Mouse (Mus musculus): ENCODE data around the gene Stra6.

Gene Stra6

DNA sequence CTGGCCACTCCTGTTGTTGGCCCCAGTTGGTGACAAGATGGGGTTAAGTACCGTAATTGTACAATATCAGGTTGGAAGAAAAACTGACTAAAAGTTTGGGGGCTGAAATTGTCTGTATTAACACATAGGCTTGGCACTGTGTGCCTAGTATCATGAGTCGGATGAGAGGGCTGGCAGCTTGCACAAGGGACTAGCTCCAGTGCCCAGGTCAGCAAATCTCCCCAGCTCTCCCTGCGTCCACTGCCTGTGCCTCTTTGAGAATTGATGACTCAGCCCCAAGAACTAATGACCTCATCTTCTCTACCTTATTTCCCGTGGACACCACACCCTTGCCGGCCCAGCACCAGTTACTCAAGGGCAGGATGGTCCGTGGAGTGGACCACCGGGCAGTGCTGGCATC, 13.7 kb upstream of the Stra6 start:
- DNase-seq (ENCODE audit: low spot score in 2 of 2), result no peak

DNA sequence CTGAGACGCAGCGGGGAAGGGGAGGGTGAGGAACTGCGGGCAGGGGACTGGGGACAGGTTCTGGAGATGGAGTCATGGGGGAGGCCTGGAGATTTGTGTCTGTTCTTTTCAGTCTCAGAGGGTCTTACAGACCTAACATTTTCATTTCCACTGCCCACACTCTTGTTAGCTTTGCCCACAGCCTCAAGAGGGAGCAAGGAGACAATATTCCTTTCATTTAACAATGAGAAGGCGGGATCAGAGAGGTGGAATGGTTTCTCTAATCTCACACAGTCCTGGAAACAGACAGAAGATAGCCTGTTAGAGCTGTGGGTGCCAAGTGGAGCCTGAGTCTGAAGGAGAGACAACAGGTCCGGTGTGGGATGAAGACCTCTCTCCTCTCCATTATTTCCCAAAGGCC, 11.7 kb upstream of the Stra6 start:
- no peak for DNase-seq (ENCODE audit: low spot score in 2 of 2)

DNA sequence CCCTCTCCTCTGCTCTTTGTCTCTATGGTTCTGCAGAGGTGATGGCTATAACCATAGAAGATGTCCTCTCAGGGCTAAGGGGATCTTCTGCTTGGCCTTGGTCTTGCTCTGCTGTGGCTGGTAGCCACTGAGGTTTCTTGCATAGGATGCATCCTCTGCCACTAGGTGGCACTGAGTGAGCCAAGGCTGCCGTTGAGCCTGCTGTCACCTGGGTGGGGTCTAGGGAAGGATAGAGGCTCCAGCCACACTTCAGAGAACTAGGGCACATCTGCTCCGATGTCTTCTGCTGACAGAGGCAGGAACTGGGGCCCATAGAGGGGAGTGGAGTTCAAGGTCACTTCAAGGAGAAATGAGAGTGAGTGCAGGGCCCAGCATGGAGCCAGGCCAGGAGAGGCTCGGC, 10.5 kb upstream of the Stra6 start:
- peak in 1 of 2 experiments; percentile 74 for DNase-seq (ENCODE audit: low spot score in 2 of 2)

DNA sequence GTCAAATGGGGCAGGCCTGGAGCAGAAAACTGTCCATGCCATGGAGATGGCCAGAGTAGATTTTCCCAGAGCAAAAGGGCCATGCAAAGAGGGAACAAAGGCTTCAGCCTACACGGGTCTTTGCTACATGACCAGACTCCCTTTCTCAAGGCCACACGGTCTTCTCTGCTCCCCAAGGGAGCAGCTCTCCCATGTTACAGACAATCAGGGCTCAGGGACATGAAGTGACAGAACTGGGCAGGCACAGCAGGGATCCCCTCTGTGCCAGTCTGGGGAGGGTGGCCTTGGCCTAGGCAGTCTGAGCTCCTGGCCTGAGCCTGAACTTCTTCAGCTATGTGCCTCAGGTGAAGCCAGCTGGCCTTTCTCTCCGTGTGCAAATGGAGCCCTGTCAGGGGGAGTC, 10.0 kb upstream of the Stra6 start:
- no peak for DNase-seq (ENCODE audit: low spot score in 2 of 2)

DNA sequence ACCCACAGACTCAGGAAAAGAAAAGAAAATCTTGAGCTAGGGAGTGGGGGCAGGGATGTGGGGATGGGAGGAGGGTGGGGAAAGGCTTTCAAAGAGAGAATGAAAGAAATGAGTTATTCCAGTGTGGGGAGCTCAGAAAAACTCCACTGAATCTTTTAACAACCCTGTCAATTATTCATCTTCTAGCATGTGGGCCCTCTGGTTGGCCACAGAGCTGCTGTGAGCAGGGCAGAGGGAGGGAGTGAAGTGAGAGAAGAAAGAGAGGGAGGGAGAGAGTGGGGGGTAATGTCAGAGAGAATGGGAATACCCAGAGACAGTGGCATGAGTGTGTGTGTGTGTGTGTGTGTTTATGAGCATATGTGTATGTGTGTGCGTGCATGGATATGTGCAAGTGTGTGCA, 9.6 kb upstream of the Stra6 start:
- DNase-seq (ENCODE audit: low spot score in 2 of 2), result no peak

DNA sequence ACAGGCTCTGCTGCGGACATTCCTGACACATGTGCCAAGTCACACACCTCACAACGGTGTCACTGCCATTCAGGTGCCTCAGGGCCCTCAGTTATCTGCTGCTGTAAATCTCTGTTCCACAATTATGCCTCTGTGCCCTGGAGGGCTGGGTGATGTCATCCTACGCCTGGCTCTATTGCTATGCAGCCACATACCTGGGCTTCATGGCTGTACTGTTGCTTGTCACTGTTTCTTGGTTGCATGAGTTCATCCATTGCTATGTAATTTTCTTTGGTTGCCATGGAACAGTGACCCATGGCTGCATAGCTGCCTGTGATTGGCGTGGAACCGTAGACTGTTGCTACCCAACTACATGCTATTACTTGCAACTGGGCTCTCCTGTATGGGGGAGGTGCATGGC, 7.9 kb upstream of the Stra6 start:
- DNase-seq (ENCODE audit: low spot score in 2 of 2), result no peak

DNA sequence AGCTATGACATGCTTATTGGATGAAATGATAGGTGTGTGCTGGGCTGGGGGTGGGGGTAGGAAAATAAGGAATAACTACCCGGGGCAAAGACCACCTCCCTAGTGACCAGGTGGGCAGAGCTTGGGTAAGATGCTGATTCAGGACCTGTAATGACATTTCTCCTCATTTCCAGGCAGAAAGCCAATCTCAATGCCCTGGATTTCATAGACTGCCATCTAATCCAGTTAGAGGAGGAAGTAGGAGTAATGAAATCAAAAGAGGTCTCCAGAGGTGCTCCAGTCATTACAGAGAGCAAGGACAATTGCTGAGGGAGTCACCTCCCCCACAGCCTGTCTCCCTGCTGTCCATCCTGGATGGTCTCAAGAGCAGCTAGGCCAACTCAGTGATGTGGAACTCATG, 3.7 kb upstream of the Stra6 start:
- DNase-seq (ENCODE audit: low spot score in 2 of 2), result no peak

DNA sequence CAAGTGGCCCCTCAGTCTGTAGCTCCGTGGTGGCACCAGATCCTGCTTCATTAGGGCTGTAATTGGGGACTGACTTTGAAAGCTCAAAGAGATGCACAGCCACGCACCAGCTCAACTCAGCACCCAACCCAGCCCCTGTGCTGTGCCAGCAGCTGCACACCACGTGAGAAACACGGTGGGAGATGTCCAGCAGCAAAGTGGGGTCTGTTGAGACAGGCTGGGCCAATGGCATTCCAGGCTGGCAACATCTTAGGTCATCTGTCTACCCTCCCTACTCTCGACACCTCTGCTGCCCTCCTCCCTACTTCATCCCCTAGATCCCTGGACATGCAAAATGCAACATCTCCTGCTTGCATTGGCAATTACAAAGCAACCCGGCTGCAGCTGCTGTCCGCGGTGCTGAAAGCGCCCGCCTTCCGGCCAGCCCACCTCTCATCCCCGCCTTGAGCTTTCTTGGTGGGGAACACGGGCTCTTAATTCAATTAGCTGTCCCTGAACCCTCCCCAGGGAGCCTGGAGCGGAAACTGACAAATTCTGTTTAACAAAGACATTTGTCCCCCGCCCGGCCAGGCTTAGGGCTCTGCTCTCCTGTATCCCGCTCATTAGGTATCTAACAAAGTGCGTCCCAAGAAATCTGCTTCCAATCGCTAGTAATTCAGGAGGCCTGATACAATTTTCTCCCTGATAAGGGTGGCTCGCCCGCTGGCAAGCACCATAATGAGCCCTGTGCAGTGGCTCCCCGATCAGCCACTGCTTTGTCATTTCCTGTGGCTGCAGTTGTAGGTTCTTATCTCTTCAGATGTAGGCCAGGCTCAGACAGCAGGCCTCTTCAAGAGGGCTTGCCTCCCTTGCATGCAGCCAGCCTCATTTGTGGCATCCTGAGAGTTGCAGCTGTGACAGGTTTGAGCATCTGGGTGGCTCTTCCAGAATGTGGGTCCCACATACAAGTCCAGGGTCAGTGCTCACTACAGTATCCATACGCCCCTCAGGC, 2.6 kb upstream of the Stra6 start:
- no peak for DNase-seq (ENCODE audit: low spot score in 2 of 2)

DNA sequence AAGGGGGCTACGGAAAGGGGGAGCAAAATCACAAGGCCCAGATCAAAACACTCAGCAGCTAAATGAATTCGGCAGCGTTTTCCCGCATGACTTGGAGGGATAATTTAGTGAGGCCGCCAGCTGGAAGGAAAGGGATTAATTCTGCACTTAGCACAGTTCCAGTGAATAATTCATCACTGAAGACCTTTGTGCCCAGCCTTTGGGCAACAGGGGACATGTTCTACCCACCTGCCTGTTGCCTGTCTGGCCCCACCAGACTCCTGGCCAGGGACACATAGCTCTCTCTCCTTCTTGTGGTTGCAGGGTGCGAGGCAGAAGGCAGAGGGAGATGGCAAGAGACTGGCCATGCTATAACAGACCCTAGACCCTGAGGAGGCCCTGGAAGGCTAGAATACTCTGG, 1.9 kb downstream of the Stra6 start:
- DNase-seq (ENCODE audit: low spot score in 2 of 2), result no peak

DNA sequence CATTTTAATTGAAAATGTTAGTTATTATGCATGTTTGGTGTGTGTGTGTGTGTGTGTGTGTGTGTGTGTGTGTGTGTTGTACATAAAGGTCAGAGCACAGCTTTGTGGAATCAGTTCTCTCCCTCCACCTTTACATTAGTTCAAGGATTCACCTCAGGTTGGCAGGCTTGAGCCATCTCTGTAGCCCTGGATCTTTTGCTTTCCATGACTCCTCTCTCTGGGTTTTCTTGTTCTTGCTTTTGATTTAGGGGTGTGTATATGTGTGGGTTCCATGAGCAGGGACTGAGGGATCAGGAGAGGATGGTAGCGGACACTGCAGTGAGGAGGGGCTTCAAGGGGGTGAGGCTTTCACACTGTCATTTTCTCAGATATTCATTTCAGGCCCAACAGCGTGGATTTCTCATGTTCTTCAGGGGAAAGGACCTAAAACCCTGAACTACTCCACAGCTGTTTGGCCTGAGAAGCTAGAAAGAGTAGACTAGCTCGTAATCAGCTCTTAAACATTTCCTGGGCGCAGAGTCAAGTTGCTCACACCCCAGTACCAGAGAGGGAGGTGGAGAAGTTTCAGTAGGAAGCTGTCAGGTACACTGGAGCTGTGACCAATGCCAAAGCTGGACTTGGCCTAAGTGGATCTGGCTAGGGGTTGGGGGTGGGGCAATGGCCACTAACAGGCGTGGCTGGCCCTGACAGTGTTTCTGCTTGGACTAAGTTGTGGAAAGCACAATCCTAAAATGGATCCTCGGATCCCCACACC, 2.6 kb downstream of the Stra6 start:
- no peak for DNase-seq (ENCODE audit: low spot score in 2 of 2)

DNA sequence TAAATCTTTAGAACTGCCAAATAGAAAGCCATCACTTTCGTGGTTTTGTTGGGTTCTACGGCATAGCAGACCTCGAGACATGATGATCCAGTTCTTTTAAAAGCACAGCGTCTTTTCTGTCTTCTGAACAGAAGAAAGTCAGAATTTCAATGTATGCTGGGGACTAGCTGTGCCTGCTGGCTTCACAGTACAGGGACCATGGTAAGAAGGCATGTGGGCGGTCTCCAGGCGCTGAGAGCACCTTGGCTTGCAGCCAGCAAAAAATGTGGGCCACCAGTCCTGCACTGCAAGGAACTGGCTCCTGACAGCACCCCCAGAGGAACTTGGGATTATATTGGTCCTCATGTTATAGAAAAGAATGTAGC, 3.1 kb downstream of the Stra6 start:
- DNase-seq (ENCODE audit: low spot score in 2 of 2), result peak; percentile 73 to 81

DNA sequence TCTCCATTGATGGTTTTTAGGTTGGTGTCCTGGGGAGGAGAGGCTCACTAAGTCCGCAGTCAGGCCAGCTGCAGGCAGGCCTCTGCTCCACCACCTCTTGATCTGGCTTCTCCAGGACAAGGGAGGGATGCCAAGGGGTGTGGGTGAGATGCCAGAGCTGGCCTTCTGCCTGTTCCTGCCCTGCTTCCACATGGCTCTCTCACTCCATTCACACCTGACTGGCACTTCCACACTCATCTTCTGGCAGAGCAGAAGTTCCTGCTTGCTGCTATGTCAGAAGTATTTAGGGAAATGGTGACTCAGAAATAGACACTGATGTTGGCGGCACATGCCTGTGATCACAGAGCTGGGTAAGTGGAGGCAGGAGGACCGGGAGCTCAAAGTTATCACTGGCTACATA, 4.0 kb downstream of the Stra6 start:
- DNase-seq (ENCODE audit: low spot score in 2 of 2), result peak; percentile 46 to 49

DNA sequence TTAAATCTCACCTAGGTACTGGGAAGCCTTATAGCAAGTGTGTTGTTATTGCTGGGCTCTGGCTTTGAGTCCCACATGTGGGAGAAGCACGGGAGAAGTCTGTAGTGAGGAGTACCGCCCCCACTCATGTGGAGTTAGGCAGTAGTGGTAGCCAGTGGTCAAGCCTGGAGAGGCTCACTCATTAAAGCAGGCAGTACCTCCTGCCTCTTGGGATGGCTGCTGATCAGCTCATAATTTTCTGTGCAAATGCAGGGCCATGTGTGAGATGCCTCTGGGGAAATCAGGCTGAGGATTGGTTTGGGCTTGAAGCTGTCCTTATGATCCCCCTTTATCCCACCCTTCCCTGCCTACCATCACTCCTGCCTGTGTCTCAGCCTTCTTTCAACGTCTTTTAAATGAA, 11.0 kb downstream of the Stra6 start:
- no peak for DNase-seq (ENCODE audit: low spot score in 2 of 2)

DNA sequence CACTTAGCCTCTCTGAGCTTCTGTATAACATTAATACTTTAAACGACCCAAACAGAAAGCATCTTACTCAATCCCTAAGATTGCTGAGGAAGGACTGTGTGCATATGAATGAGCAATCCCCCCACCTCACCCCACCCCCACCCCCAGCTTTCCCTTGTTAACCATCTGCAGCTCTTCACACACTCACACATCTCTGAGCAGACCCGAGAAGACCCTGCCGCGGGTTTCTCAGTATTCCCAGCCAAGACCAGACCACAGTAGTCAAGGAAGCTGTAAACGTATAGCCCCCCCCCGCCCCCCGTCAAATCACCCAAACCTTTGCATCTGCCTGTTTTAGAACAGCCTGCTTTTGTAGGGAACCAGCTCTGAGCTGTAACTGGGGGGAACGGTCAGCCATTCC, 21.0 kb downstream of the Stra6 start:
- no peak for DNase-seq (ENCODE audit: low spot score in 2 of 2)

DNA sequence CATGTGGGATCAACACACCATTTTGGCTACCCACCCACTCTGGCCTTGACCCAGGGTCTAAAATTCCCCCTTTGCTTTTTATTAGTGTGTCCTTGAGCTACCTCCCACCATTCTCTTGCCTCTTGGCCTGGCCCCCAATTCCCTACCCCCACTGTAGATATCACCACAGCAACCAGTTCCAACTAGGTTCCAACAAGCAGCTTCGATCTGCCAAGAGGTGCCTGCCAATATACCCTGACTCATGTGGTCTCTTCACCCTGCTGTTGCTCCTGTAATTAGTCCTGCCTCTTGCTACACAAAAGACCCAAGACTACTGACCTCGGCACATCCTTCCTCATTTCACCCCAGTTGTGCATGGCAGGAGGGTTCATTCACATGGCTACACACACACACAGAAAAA, 21.5 kb downstream of the Stra6 start:
- DNase-seq (ENCODE audit: low spot score in 2 of 2), result no peak

DNA sequence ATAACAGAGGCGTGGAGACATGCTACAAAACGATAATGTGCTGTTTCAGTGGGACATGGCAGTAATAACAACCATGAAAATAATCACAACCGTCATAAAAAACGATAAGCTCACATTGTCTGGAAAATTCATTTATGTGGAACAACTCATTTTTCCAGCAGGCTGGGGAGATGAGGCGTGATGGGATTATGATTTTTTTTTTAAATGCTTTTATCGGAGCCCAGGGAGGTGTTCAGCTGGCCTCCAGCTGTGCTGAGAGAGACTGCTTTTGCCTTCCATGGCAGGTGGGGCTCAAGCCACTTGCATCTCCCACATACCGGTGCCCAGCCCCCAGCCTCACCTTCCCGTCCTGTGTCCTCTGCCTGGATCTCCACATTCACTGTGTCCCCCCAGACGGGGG, 22.6 kb downstream of the Stra6 start:
- no peak for DNase-seq (ENCODE audit: low spot score in 2 of 2)

DNA sequence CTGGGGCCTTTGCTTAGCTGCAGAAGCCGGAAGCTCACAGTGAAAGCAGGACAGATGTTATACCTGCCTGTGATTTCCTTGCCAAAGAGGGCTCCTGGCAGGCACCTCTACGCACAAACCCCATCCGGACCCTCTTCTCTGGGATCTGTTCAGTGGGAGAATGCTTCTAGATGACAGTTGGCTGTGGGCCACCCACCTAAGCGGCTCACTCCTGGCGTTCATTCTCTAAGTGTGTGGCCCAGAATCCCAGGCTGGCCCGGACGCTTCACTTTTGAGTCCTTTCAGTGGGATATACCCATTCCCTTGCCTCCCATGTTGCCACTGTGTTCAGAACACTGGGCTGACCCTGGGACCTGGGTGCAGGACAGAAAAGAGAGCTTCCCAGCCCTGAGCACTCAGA, 23.3 kb downstream of the Stra6 start:
- no peak for DNase-seq (ENCODE audit: low spot score in 2 of 2)

DNA sequence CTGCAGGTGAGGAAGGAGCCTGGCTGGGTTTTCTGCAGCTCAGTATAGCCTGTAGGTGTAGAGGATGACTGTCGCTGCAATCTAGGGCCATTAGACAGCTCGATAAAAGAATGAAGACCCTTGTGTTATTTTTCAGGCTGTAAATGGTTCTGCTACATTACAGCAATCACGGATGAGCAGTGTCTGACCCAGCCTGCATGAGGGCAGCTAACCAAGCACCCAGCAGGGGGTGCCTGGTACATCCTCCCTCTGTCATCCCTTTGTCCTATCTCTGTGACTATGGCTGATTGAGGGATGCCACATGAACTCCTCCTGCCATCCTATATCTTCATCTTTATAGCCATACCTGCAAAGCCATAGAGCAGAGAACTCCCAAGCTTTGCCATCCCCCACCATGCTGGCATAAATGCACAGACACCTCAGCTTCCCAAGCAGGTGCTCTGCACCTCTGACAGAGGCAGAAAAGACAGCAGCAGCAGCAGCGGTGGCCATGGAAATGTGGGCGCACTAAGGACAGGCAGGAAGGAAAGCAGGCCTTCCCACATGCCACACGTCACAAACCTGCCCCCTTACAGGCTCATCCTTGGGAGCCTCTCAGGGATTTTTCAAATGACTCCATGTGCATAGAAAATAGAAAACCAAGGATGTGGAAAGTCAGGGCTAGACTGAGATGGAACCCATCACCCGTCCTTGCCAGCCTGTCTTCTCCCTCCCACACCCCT, 23.9 kb downstream of the Stra6 start:
- DNase-seq (ENCODE audit: low spot score in 2 of 2), result peak in 1 of 2 experiments; percentile 69

DNA sequence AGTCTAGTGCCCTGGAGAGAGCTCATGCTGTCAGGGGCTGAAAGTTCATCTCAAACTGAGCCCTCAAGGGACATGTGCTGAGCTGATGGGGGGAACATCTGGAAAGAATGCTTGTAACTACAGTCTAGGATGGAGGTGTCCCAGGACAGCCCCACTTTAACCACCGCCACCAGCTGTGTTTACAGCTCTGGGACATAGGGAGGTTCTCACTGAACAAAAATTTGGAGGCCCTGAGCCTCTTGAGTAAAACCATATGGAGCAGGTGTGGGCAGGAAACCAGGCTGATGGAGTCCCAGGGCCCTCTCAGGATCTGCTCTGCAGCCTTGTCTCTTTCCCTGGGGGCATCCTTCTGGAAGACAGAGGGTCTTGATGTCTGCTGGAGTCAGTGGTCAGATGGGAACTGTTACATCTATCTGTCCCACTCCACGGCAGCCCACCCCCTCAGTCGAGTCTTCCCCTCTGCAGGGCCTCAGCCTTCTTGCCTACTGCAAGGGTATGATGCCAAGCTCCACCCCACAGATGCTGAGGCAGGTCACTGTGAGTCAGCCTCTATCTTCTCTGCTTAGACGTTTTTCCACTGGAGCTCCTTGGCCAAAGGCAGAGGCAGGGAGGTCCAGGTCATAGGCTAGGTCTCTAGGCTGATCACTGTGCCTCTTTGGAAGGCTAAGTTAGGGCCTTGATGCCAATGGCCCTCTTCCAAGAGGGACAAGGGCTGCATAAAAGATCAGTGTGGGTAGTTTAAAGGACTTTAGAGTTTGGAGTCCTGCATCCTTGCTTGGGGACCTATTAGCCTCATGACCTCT, 28.2 kb downstream of the Stra6 start:
- no peak for DNase-seq (ENCODE audit: low spot score in 2 of 2)

DNA sequence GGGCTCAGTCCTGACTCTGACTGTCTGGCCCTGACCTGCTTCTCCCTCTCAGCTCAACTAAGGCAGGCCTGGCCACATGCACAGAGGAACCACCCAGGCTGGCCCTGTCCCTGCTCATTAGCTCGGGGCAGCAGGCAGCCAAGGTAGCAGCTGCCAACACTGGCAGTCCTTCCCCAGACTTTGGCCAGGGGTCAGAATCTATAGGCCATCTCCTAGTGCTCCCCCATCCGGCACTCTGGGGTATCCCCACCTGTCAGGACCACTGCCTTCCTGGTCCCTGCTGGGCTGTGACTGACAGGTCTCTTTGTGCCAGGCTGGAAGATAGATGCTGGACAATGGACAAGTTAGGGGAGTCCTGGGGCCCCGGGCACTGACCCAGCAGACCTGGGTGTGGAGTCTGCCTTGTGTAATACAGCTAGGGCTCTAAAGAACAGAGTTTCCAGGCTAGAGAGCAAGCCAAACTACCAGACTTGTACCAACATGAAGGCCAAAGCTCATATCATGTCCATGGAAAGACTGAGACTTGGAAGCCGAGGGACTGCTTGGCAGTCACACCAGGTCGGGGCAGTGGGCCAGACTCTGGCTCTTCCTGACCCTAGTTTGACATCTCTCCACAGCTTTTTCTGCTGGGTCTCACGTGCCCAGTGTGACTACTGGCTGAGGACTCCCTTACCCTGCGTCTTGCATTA, 29.1 kb downstream of the Stra6 start:
- DNase-seq (ENCODE audit: low spot score in 2 of 2), result no peak

DNA sequence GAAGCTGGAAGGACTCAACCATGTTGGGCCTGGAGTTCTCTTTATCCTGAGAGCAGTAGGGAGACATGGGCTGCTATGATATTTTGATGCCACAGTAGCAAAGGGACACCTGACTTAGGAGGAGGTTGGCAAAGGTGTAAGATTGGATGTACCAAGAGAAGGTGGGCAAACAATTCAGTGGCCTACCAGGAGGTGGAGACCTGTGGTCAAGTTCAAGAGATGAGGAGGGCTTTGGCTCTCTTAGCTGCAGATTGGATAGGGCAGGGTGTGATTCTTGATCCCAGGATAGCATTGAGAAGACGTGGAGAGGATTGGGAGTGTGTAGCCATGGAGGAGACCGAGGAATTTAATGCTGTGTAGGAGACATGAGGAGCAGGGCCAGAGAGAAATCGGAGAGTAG, 30.2 kb downstream of the Stra6 start:
- no peak for DNase-seq (ENCODE audit: low spot score in 2 of 2)

Data from left cerebral cortex, adult 9 months (tissue).